26 mouse cellular contexts compared by ENCODE assay signal in genomic region chr5:100697398-100697797, GRCm38 (mm10).
"Had no signal": no experiment of that assay in that cellular context is flagged by ENCODE, and none has a peak within 500 bp of the region (broad histone marks: within the 10 kb centered on the region; RNA-seq: fewer than 3 reads in every experiment).

No protein-coding gene starts in this region.

- H3K4me1 ChIP-seq: heart, embryonic 13.5 days; heart, embryonic 15.5 days; hindbrain, embryonic 13.5 days; hindbrain, embryonic 15.5 days; limb, embryonic 13.5 days; limb, embryonic 15.5 days had no signal

- H3K9me3 ChIP-seq: heart, embryonic 13.5 days; heart, embryonic 15.5 days; hindbrain, embryonic 13.5 days; hindbrain, embryonic 15.5 days; limb, embryonic 13.5 days; limb, embryonic 15.5 days; liver, embryonic 12.5 days had no signal

- H3K4me2 ChIP-seq: heart, embryonic 11.5 days; heart, embryonic 13.5 days; heart, embryonic 15.5 days; hindbrain, embryonic 13.5 days; hindbrain, embryonic 15.5 days; limb, embryonic 13.5 days; limb, embryonic 15.5 days; liver, embryonic 12.5 days had no signal

- H3K4me3 ChIP-seq: gastrocnemius, adult 2 months; heart, adult 2 months; heart, embryonic 13.5 days; heart, embryonic 15.5 days; hindbrain, embryonic 13.5 days; hindbrain, embryonic 15.5 days; layer of hippocampus, adult 2 months; limb, embryonic 13.5 days; limb, embryonic 15.5 days; liver, embryonic 12.5 days had no signal

- H3K36me3 ChIP-seq: heart, embryonic 13.5 days; heart, embryonic 15.5 days; hindbrain, embryonic 13.5 days; hindbrain, embryonic 15.5 days; limb, embryonic 13.5 days; limb, embryonic 15.5 days; liver, embryonic 12.5 days had no signal

- DNase-seq: gastrocnemius, adult 2 months; gastrocnemius, postnatal 10 days; gastrocnemius, postnatal 25 days; heart, adult 2 months; heart, postnatal 14 days; heart, postnatal 36 days; kidney, adult 18-20 months; kidney, adult 8-10 months; kidney, postnatal 10 days; kidney, postnatal 25 days; kidney, postnatal 4 days; layer of hippocampus, adult 9-11 months; layer of hippocampus, postnatal 36 days; left cerebral cortex, postnatal 4 days had no signal

- H3K27me3 ChIP-seq: heart, embryonic 13.5 days; heart, embryonic 15.5 days; hindbrain, embryonic 13.5 days; hindbrain, embryonic 15.5 days; limb, embryonic 13.5 days; limb, embryonic 15.5 days; liver, embryonic 12.5 days had no signal

- ATAC-seq: hindbrain, postnatal 0 days; intestine, postnatal 0 days; liver, embryonic 12.5 days had no signal

- H3K27ac ChIP-seq: gastrocnemius, adult 2 months; heart, adult 2 months; heart, embryonic 13.5 days; heart, embryonic 15.5 days; hindbrain, embryonic 13.5 days; hindbrain, embryonic 15.5 days; hindbrain, postnatal 0 days; layer of hippocampus, adult 2 months; limb, embryonic 13.5 days; limb, embryonic 15.5 days; liver, embryonic 12.5 days; liver, embryonic 14.5 days had no signal

- H3K9ac ChIP-seq: heart, embryonic 13.5 days; heart, embryonic 15.5 days; hindbrain, embryonic 13.5 days; hindbrain, embryonic 15.5 days; limb, embryonic 13.5 days; limb, embryonic 15.5 days; liver, embryonic 12.5 days; liver, embryonic 14.5 days had no signal
